Mouse (Mus musculus): ENCODE results near the gene Tdgf1. TPM values are rescaled to one million over a fixed set of nuclear protein-coding genes. Genes with fewer than 3 reads are reported as not detected.

The Tdgf1 gene
- polyA plus RNA-seq, 1 experiment from 2014 or later = not detected

GRCm38 (mm10) chr9:110901204-110901603 lies 44.8 kb downstream of the Tdgf1 start:
- H3K27ac ChIP-seq (ENCODE audit: low read length) = no peak overlapping the region
- H3K4me2 ChIP-seq (replicated peaks; ENCODE audit: low read depth, low read length) = no peak overlapping the region
- H3K4me1 ChIP-seq (ENCODE audit: insufficient read depth, low read length) = peaks cover 2% of the 10 kb centered on the region; the same call in 1 of the 2 replicates
- H3K36me3 ChIP-seq (ENCODE audit: insufficient read depth, low read length) = no peaks in the 10 kb centered on the region
- 93% methylated on average over 6 of the region's 6 CpGs for WGBS
- ATAC-seq (ENCODE audit: low FRiP score, low TSS enrichment) = no peak
- H3K27me3 ChIP-seq (ENCODE audit: insufficient read depth, low read length) = no peaks in the 10 kb centered on the region
- H3K4me3 ChIP-seq (ENCODE audit: low read length) = no peak overlapping the region
- no peaks in the 10 kb centered on the region for H3K9me3 ChIP-seq (ENCODE audit: low read length)
- no peak overlapping the region for H3K9ac ChIP-seq (replicated peaks; ENCODE audit: low read length)

GRCm38 (mm10) chr9:110899451-110900008 lies 46.4 kb downstream of the Tdgf1 start:
- H3K9me3 ChIP-seq (ENCODE audit: low read length) = no peaks in the 10 kb centered on the region
- H3K4me1 ChIP-seq (ENCODE audit: insufficient read depth, low read length) = peaks cover 11% of the 10 kb centered on the region; the same call in 1 of the 2 replicates
- no peaks in the 10 kb centered on the region for H3K27me3 ChIP-seq (ENCODE audit: insufficient read depth, low read length)
- no peak overlapping the region for H3K4me3 ChIP-seq (ENCODE audit: low read length)
- 42% methylated on average over 10 of the region's 10 CpGs for WGBS
- no peak overlapping the region for H3K27ac ChIP-seq (ENCODE audit: low read length)
- no peaks in the 10 kb centered on the region for H3K36me3 ChIP-seq (ENCODE audit: insufficient read depth, low read length)
- no peak overlapping the region for H3K9ac ChIP-seq (replicated peaks; ENCODE audit: low read length)
- H3K4me2 ChIP-seq (replicated peaks; ENCODE audit: low read depth, low read length) = no peak overlapping the region
- no peak for ATAC-seq (ENCODE audit: low FRiP score, low TSS enrichment)

GRCm38 (mm10) chr9:110896595-110896994 lies 49.4 kb downstream of the Tdgf1 start:
- peak; percentile 41 for ATAC-seq (ENCODE audit: low FRiP score, low TSS enrichment)
- Histone ChIP-seq H3K9ac (replicated peaks; ENCODE audit: low read length) (0 out of 2 replicates have a peak overlapping the region, but pooled peaks have one; percentile 11), H3K4me2 (replicated peaks; ENCODE audit: low read depth, low read length) (peak overlapping the region; percentile 44), H3K4me1 (ENCODE audit: insufficient read depth, low read length) (peaks cover 11% of the 10 kb centered on the region; the same call in 1 of the 2 replicates), H3K4me3 (ENCODE audit: low read length) (peak overlapping the region; percentile 4; the same call in 1 of the 2 replicates), H3K36me3 (ENCODE audit: insufficient read depth, low read length) (no peaks in the 10 kb centered on the region), H3K27me3 (ENCODE audit: insufficient read depth, low read length) (no peaks in the 10 kb centered on the region), H3K27ac (ENCODE audit: low read length) (no peak overlapping the region), H3K9me3 (ENCODE audit: low read length) (no peaks in the 10 kb centered on the region)
- WGBS = 8% methylated on average over 6 of the region's 6 CpGs

- ATAC-seq (ENCODE audit: low FRiP score, low TSS enrichment) = peak; percentile 52
- Histone ChIP-seq H3K4me1 (ENCODE audit: insufficient read depth, low read length) (peaks cover 11% of the 10 kb centered on the region; the same call in 1 of the 2 replicates), H3K4me2 (replicated peaks; ENCODE audit: low read depth, low read length) (peak overlapping the region; percentile 44), H3K9me3 (ENCODE audit: low read length) (no peaks in the 10 kb centered on the region), H3K9ac (replicated peaks; ENCODE audit: low read length) (no peak overlapping the region), H3K27ac (ENCODE audit: low read length) (no peak overlapping the region), H3K4me3 (ENCODE audit: low read length) (peak overlapping the region; percentile 4; the same call in 1 of the 2 replicates), H3K36me3 (ENCODE audit: insufficient read depth, low read length) (no peaks in the 10 kb centered on the region), H3K27me3 (ENCODE audit: insufficient read depth, low read length) (no peaks in the 10 kb centered on the region)
- whole genome bisulfite sequencing = 13% methylated on average over 7 of the region's 7 CpGs
These were observed 50.0 kb downstream of the Tdgf1 start for GRCm38 (mm10) chr9:110895994-110896393.

GRCm38 (mm10) chr9:110895507-110895906 lies 50.5 kb downstream of the Tdgf1 start:
- Histone ChIP-seq H3K9ac (replicated peaks; ENCODE audit: low read length) (no peak overlapping the region), H3K4me3 (ENCODE audit: low read length) (no peak overlapping the region), H3K27ac (ENCODE audit: low read length) (no peak overlapping the region), H3K9me3 (ENCODE audit: low read length) (no peaks in the 10 kb centered on the region), H3K4me2 (replicated peaks; ENCODE audit: low read depth, low read length) (no peak overlapping the region), H3K4me1 (ENCODE audit: insufficient read depth, low read length) (peaks cover 14% of the 10 kb centered on the region), H3K27me3 (ENCODE audit: insufficient read depth, low read length) (no peaks in the 10 kb centered on the region), H3K36me3 (ENCODE audit: insufficient read depth, low read length) (no peaks in the 10 kb centered on the region)
- WGBS = 44% methylated on average over 5 of the region's 5 CpGs
- peak; percentile 41 for ATAC-seq (ENCODE audit: low FRiP score, low TSS enrichment)

- no peaks in the 10 kb centered on the region for H3K27me3 ChIP-seq (ENCODE audit: insufficient read depth, low read length)
- no peak overlapping the region for H3K9ac ChIP-seq (replicated peaks; ENCODE audit: low read length)
- H3K4me3 ChIP-seq (ENCODE audit: low read length) = no peak overlapping the region
- ATAC-seq (ENCODE audit: low FRiP score, low TSS enrichment) = no peak
- no peaks in the 10 kb centered on the region for H3K9me3 ChIP-seq (ENCODE audit: low read length)
- H3K4me2 ChIP-seq (replicated peaks; ENCODE audit: low read depth, low read length) = no peak overlapping the region
- WGBS = 71% methylated on average over 10 of the region's 10 CpGs
- H3K27ac ChIP-seq (ENCODE audit: low read length) = no peak overlapping the region
- no peaks in the 10 kb centered on the region for H3K36me3 ChIP-seq (ENCODE audit: insufficient read depth, low read length)
- H3K4me1 ChIP-seq (ENCODE audit: insufficient read depth, low read length) = peaks cover 22% of the 10 kb centered on the region
These were observed 52.5 kb downstream of the Tdgf1 start for GRCm38 (mm10) chr9:110893429-110893828.

GRCm38 (mm10) chr9:110892552-110892951 lies 53.4 kb downstream of the Tdgf1 start:
- no peaks in the 10 kb centered on the region for H3K27me3 ChIP-seq (ENCODE audit: insufficient read depth, low read length)
- H3K27ac ChIP-seq (ENCODE audit: low read length) = no peak overlapping the region
- no peak overlapping the region for H3K9ac ChIP-seq (replicated peaks; ENCODE audit: low read length)
- WGBS = 86% methylated on average over 3 of the region's 3 CpGs
- no peak overlapping the region for H3K4me2 ChIP-seq (replicated peaks; ENCODE audit: low read depth, low read length)
- peaks cover 22% of the 10 kb centered on the region for H3K4me1 ChIP-seq (ENCODE audit: insufficient read depth, low read length)
- no peaks in the 10 kb centered on the region for H3K36me3 ChIP-seq (ENCODE audit: insufficient read depth, low read length)
- ATAC-seq (ENCODE audit: low FRiP score, low TSS enrichment) = no peak
- no peaks in the 10 kb centered on the region for H3K9me3 ChIP-seq (ENCODE audit: low read length)
- no peak overlapping the region for H3K4me3 ChIP-seq (ENCODE audit: low read length)

- WGBS = 64% methylated on average over 12 of the region's 12 CpGs
- Histone ChIP-seq H3K9ac (replicated peaks; ENCODE audit: low read length) (no peak overlapping the region), H3K4me2 (replicated peaks; ENCODE audit: low read depth, low read length) (no peak overlapping the region), H3K36me3 (ENCODE audit: insufficient read depth, low read length) (no peaks in the 10 kb centered on the region), H3K27ac (ENCODE audit: low read length) (peak overlapping the region; percentile 31; the same call in 1 of the 2 replicates), H3K4me1 (ENCODE audit: insufficient read depth, low read length) (peaks cover 20% of the 10 kb centered on the region), H3K27me3 (ENCODE audit: insufficient read depth, low read length) (no peaks in the 10 kb centered on the region), H3K9me3 (ENCODE audit: low read length) (no peaks in the 10 kb centered on the region), H3K4me3 (ENCODE audit: low read length) (no peak overlapping the region)
- ATAC-seq (ENCODE audit: low FRiP score, low TSS enrichment) = no peak
These were observed 54.7 kb downstream of the Tdgf1 start for GRCm38 (mm10) chr9:110891077-110891828.

- H3K4me2 ChIP-seq (replicated peaks; ENCODE audit: low read depth, low read length) = peak overlapping the region; percentile 27; the same call in 1 of the 2 replicates
- WGBS = 17% methylated on average over 19 of the region's 21 CpGs
- H3K36me3 ChIP-seq (ENCODE audit: insufficient read depth, low read length) = no peaks in the 10 kb centered on the region
- H3K9ac ChIP-seq (replicated peaks; ENCODE audit: low read length) = no peak overlapping the region
- H3K4me1 ChIP-seq (ENCODE audit: insufficient read depth, low read length) = peaks cover 11% of the 10 kb centered on the region
- H3K27me3 ChIP-seq (ENCODE audit: insufficient read depth, low read length) = no peaks in the 10 kb centered on the region
- H3K9me3 ChIP-seq (ENCODE audit: low read length) = no peaks in the 10 kb centered on the region
- H3K27ac ChIP-seq (ENCODE audit: low read length) = no peak overlapping the region
- H3K4me3 ChIP-seq (ENCODE audit: low read length) = no peak overlapping the region
- peak; percentile 47; the same call in 1 of the 2 replicates for ATAC-seq (ENCODE audit: low FRiP score, low TSS enrichment)
These were observed 55.8 kb downstream of the Tdgf1 start for GRCm38 (mm10) chr9:110890026-110890783.
